Mouse (Mus musculus): ENCODE data around the gene Ksr2. TPM values are rescaled to one million over a fixed set of nuclear protein-coding genes. Genes with fewer than 3 reads are reported as not detected.
"Not testable (repeated sequence)": the region's sequence is repeated elsewhere in the genome, so short reads cannot be mapped to it uniquely, and the experiment has no call there.

Ksr2 gene
- total RNA-seq (2021), result under 1 TPM; 0.04 to 0.08 TPM
- long read RNA-seq, experiment 1, result 0 reads
- long read RNA-seq, experiment 2, result 0 reads

DNA sequence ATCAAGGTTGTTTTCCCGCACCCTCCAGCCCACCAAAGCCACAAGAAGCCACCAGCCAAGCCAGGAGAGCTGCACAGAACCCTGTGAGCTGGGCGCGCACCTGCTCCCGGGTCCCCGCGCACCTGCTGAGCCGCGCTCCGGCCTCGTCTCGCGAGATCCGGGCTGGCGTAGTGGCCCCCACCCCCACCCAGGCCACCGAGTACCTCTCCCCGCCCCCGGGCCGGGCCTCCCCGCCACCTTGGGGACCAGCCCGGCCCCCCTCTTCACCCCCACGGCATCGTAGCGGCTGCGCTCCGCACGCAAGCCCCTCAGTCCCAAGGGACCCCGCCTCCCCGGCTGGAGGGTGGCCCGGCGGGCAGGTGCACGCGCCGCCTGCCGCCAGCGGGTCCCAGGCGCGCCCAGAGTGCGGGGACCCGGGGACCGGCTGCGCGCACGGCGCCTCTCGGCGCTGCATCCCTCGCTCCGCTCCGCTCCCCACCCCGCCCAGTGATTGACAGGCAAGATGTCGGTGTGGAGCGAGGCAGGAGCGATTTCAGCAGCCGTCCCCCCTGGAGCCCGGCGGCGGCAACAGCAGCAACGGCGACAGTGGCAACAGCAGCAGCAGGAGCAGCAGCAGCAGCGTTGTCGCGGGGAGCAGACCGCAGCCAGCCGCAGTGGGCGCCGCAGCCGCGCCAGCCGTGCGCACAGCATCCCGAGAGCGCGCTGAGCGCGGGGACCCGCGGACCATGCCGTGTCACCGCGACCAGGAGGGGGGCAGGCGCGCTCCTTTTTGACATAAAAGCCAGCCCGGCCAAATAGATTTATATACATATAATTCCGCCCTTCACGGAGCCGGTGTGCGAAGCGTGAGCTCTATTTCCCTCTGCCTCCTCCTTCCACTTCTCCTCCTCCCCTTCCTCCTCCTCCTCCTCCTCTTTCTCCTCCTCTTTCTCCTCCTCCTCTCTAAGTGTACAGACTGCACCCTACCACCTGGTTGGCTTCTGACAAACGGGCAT is at the start of gene Ksr2:
Gene Ksr2, plus strand, starts transcription at position 494 of the 995 bp plus-strand sequence.
- peak; percentile 5 for DNase-seq
- intact Hi-C loops (cut with DNase I; ENCODE audit: low total_unique reads), result no loop called here

- no peak for DNase-seq
- intact Hi-C loops (cut with DNase I; ENCODE audit: low total_unique reads), result no loop called here
Observed at GRCm38 (mm10) chr5:117364821-117365220, 49.0 kb upstream of the Ksr2 start.

DNA sequence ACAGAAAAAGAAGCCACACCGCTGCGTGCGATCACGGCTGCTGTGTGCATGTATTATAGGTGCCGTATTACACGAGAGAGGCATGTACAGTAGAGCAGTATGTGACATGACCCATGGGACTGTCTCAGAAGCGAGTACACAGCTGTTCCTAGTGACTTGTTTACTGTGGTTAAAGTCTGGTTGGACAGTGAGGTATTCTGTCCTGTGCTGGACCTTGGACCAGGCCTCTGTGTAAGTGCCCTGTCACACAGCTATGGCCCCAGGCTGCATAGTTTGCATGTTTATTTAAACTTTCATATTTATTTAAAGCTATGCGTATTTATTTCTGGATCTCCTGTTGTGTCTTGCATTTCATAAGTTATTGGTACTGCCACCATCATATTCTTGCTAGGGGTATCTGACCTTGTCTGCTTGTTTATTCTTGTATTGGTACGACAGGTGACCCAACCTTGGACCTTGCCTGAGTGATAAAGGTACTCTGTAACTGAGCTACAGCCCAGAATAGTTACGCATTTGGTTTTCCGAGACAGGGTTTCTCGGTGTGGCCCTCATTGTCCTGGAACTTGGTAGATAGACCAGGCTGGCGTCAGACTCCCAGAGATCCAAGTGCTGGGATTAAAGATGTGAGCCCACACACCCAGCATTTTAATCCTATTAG is 47.8 kb upstream of the Ksr2 start:
- DNase-seq, result no peak
- intact Hi-C loops (cut with DNase I; ENCODE audit: low total_unique reads), result no loop called here

DNA sequence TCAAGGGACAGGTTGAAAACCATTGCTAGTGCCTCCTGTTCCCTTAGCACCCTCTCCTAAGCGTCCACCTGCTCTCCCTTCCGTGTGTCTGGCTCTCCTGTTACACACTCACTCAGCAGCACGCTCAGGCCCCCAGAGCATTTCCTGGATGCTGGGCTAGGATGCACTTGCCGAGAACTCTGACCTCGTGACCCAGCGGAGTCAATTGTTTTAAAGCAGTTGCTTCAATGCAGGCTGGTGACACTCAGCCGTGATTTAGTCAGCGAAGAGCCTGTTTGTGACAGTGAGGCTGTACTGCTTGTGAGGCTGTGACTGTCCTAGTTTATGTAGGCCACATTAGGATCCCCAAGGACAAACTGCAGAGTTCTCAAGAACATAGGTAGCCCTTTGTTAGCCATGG is 46.6 kb upstream of the Ksr2 start:
- DNase-seq, result no peak
- intact Hi-C loops (cut with DNase I; ENCODE audit: low total_unique reads), result no loop called here

DNA sequence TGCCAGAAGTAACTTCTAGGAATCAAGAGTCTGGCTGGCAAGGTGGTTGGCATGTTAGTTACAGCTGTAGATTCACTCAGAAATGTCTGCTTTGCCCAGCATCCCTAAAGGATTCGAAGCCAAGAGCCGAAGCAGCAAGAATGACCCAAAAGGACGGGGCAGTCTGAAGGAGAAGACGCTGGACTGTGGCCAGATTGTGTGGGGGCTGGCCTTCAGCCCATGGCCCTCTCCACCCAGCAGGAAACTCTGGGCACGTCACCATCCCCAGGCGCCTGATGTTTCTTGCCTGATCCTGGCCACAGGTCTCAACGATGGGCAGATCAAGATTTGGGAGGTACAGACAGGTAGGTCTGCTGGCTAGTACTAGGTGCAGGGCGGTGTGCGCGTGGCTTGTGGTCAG is 43.2 kb upstream of the Ksr2 start:
- no peak for DNase-seq
- intact Hi-C loops (cut with DNase I; ENCODE audit: low total_unique reads), result no loop called here

DNA sequence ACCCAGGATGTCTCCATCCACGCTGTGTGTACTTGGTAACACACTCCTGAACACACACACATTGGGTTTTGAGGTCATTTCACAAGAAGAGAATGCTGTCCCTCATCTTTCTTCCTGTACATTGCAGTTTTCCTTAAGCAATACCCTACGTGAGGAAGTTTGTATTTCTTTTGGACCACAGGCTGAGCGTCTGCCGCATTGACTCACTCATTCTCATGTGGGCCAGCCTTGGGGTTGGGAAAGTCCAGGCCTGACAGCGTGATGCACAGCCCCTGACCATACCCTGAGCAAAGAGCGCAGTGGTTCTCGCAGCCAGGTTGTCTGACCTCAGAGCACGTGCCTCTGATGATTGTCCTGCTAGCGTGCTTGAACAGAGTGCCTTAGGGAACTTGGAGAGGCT is 40.4 kb upstream of the Ksr2 start:
- intact Hi-C loops (cut with DNase I; ENCODE audit: low total_unique reads), result no loop called here
- DNase-seq, result no peak

GRCm38 (mm10) chr5:117374372-117375049 is 39.3 kb upstream of the Ksr2 start:
- DNase-seq, result no peak
- intact Hi-C loops (cut with DNase I; ENCODE audit: low total_unique reads), result no loop called here

GRCm38 (mm10) chr5:117376331-117376761 is 37.5 kb upstream of the Ksr2 start:
- intact Hi-C loops (cut with DNase I; ENCODE audit: low total_unique reads), result no loop called here
- no peak for DNase-seq

- DNase-seq; intact Hi-C loops (cut with DNase I; ENCODE audit: low total_unique reads): not testable (repeated sequence)
Observed at GRCm38 (mm10) chr5:117377731-117378130, 36.1 kb upstream of the Ksr2 start.

DNA sequence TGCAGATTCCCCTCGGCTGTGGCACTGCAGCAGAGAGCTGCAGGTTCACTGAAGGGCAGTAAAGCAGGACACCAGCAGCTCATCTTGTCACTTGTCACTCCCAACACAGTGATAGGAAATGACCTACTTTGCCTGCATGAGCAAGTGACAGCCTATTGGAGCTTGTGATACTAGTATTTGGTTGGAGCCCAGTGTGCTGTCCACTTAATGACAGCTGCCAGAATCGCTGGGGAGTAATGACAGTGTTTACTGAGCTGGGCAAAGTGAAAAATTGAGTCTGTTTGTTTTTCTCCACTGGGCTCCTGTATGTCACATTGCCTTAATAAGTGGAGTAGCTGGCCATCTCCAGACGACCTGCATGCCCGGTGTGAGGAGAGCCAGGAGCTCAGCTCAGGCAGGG is 33.6 kb upstream of the Ksr2 start:
- intact Hi-C loops (cut with DNase I; ENCODE audit: low total_unique reads), result no loop called here
- no peak for DNase-seq

- no peak for DNase-seq
- intact Hi-C loops (cut with DNase I; ENCODE audit: low total_unique reads), result no loop called here
Observed at GRCm38 (mm10) chr5:117381785-117382184, 32.0 kb upstream of the Ksr2 start.

DNA sequence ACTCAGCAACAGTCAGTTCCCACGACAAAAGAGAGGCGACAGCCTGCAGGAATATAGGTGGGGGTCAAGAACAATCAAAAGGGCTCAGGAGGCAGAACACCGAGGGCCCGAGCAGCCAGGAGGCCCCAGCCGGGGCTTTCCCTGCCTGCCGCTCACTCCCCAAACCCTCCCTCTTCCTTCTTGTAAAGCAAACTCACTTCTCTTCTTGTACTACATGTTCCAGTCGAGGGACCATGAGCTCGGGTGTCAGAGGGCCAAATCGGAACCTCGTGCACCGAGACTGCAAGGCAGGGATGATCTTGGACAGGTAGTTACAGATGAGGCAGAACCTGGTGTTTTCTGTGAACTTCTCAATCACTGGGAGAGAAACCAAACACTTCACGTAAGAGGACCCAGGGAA is 30.6 kb upstream of the Ksr2 start:
- intact Hi-C loops (cut with DNase I; ENCODE audit: low total_unique reads), result no loop called here
- no peak for DNase-seq

DNA sequence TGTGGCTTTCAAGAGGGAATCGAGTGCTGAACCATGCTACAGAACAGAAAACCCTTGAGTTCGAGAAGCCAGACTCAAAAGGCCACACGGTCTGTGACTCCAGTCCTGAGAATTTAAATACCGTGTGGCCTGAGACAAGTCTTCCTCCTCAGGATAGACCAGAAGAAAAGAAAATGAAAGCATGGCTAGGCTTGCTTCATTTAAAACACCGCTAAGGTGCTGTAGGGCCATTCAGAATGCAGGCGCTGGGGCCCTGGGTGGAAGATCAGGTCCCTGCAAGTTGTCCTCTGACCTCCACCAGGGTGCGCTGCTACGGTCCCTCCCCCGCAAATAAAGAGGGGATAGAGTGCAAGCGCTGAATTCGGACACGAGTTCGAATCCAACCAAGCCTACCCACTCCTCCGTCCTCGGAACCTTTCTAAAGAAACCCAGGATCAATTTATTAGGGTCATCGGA is 25.5 kb upstream of the Ksr2 start:
- peak; percentile 49 for DNase-seq

DNA sequence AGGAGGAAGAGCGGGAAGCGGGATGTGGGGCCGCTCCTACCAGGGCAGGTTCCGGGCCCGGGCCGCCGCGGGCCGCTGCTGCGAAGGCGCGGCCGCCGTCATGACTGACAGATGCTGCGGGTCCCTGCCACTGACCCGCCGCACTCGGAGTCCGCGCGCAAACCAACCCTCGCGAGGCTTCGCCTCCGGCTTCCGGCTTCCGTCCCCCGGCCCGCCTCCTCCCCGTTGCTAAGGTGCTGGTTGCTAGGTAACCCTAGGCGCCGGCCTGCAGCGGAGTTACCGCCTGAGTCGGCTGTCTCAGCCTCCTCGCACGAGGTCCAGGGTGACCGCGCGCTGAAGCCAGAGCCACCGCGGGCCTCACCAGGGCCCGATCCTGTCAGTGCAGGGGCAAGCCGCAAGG is 24.9 kb upstream of the Ksr2 start, which contains the start of gene Rfc5:
Gene Rfc5, minus strand, starts transcription at position 171 of the 400 bp plus-strand sequence.
- peak; percentile 98 for DNase-seq
- intact Hi-C loops (cut with DNase I; ENCODE audit: low total_unique reads), result no loop called here

More for the DNA sequence above, 25.5 kb upstream of the Ksr2 start:
- intact Hi-C loops (cut with DNase I; ENCODE audit: low total_unique reads), result no loop called here

- no peak for DNase-seq
- intact Hi-C loops (cut with DNase I; ENCODE audit: low total_unique reads), result no loop called here
Observed at GRCm38 (mm10) chr5:117390895-117391294, 22.9 kb upstream of the Ksr2 start.

DNA sequence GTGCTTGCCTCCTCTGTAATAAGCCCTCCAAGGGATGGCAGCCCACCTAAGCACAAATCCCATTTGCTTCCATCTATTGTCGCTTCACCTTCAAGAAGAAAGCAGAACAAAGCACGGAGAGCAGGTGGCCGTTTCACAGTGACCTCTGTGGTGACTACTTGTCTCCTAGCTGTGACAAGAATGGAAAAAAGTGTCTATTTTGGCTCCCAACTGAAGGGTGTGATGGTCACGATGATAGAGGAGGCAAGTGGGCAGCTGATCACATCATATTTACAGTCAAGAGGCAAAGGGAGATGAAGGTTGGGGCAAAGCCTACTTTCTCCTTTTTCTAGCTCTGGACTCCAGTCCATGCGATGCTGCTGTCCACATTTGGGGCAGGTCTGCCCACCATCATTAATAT is 18.0 kb upstream of the Ksr2 start:
- intact Hi-C loops (cut with DNase I; ENCODE audit: low total_unique reads), result no loop called here
- no peak for DNase-seq

- intact Hi-C loops (cut with DNase I; ENCODE audit: low total_unique reads), result no loop called here
- DNase-seq, result no peak
Observed at GRCm38 (mm10) chr5:117396596-117397014, 17.2 kb upstream of the Ksr2 start.

DNA sequence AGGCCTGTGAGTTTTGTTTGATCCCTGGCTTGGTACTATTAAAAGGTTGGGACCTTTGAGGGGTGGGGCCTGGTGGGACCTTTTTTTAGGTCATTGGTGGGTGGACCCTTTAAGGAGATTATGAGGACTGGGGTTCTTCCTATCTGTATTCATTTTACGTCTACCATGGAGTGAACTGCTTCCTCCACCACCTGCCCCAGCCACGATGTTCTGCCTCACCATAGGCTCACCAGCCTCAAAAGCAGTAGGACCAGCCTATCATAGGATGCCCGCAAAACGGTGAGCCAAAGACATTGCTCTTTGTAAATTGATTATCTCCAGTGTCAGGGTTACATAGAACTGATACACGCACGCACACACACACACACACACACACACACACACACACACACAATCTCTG is 16.4 kb upstream of the Ksr2 start:
- DNase-seq, result no peak
- intact Hi-C loops (cut with DNase I; ENCODE audit: low total_unique reads), result no loop called here

DNA sequence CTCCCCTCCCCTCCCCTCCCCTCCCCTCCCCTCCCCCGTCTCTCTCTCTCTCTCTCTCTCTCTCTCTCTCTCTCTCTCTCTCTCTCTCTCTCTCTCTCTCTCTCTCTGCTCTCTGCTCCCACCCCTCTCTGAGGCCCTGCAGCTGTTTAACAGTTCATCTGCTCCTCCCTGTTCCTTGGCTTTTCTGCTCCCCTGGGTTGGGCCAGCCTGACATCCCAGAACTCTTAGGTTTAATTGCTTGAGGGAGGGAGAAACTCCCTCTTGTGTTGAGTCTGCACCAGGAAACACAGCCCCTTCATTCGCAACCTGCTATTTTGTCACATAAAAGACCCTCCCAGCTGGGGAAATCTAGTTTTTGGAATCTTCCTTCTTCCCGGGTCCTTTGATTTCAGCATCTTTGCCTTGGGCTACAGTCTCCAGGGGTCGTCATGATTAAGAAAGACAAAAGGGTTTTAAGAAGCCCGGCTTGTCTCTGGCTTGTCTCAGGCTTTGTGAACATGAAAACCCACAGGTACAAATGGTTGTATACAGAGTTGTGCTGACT is 15.7 kb upstream of the Ksr2 start:
- intact Hi-C loops (cut with DNase I; ENCODE audit: low total_unique reads), result no loop called here
- DNase-seq, result peak; percentile 34

- intact Hi-C loops (cut with DNase I; ENCODE audit: low total_unique reads), result no loop called here
- DNase-seq, result no peak
Observed at GRCm38 (mm10) chr5:117399281-117399680, 14.5 kb upstream of the Ksr2 start.

Measured in gastrocnemius, postnatal 14 days (tissue).